8 mouse cellular contexts compared by ENCODE assay signal in the genomic region with DNA sequence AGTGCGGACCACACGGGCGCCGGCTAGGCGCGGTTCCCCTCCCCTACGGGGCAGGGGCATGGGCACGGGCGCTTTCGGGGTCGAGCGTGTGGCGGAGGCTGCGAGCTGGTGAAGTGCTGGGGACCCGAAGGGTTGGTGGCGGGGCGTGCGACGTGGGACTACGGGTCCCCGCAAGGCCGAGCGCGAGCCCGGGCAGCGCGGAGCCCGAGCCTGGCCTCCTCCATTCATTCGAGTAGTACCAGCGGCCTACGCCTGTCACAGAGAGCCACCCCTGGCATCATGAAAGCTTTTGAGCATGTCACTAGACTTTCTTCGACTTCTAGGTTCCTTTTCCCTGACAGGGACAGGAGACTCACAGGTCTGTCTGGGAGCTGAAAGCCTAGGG. TPM values are rescaled to one million over a fixed set of nuclear protein-coding genes. Genes with fewer than 3 reads are reported as not detected.
DNase-seq lines count a peak whose midpoint lies in the region; ATAC-seq and TF ChIP-seq lines count a peak whose summit lies in the region.

A gene (minus strand): TSS at position 134 of the 385 bp plus-strand sequence.

- peaks cover 5% of the 10 kb centered on the region for H3K36me3 ChIP-seq in heart, embryonic 11.5 days (ENCODE audit: control insufficient read depth, insufficient read depth, low read length)
- peaks cover 7% of the 10 kb centered on the region; the same call in 1 of the 2 replicates for H3K36me3 ChIP-seq in thymus, adult 2 months (ENCODE audit: control insufficient read depth, insufficient read depth, low read length)
- H3K36me3 ChIP-seq in forebrain, embryonic 12.5 days (replicated peaks), result peaks cover 25% of the 10 kb centered on the region
- H3K36me3 ChIP-seq in neural tube, embryonic 13.5 days, result peaks cover 22% of the 10 kb centered on the region

- H3K27me3 ChIP-seq in heart, embryonic 11.5 days (ENCODE audit: control insufficient read depth, insufficient read depth, low read length), result no peaks in the 10 kb centered on the region
- H3K27me3 ChIP-seq in thymus, adult 2 months (ENCODE audit: control insufficient read depth, insufficient read depth, low read length), result no peaks in the 10 kb centered on the region
- H3K27me3 ChIP-seq in forebrain, embryonic 12.5 days, result no peaks in the 10 kb centered on the region
- H3K27me3 ChIP-seq in neural tube, embryonic 13.5 days, result no peaks in the 10 kb centered on the region

- peak within 1 kb of the TSS; percentile 98 for H3K9ac ChIP-seq in heart, embryonic 11.5 days (ENCODE audit: low read depth, low read length)
- peak within 1 kb of the TSS; percentile 94 for H3K9ac ChIP-seq in forebrain, embryonic 12.5 days
- peak within 1 kb of the TSS; percentile 94 for H3K9ac ChIP-seq in neural tube, embryonic 13.5 days

- peak within 1 kb of the TSS; percentile 100 for H3K4me3 ChIP-seq in heart, embryonic 11.5 days (ENCODE audit: low read depth, low read length)
- H3K4me3 ChIP-seq in thymus, adult 2 months (ENCODE audit: control insufficient read depth, insufficient read depth, low read length), result peak within 1 kb of the TSS; percentile 83
- H3K4me3 ChIP-seq in forebrain, embryonic 12.5 days (replicated peaks), result peak within 1 kb of the TSS; percentile 98
- H3K4me3 ChIP-seq in neural tube, embryonic 13.5 days, result peak within 1 kb of the TSS; percentile 98

- no peak for TF ChIP-seq POLR2A in thymus, adult 2 months (IDR thresholded peaks at IDR 0.05; ENCODE audit: control insufficient read depth, extremely low read depth, insufficient read depth, low read length, poor library complexity)

- H3K9me3 ChIP-seq in heart, embryonic 11.5 days (replicated peaks; ENCODE audit: control insufficient read depth, low read length), result no peaks in the 10 kb centered on the region
- no peaks in the 10 kb centered on the region for H3K9me3 ChIP-seq in forebrain, embryonic 12.5 days
- no peaks in the 10 kb centered on the region for H3K9me3 ChIP-seq in neural tube, embryonic 13.5 days

- intact Hi-C loops in heart, postnatal 36 days (cut with DNase I), result loop anchor here (2.0 kb wide), 1 partner anchor 75 kb away; a partner anchor contains a TSS
- intact Hi-C loops in left cerebral cortex, postnatal 10 days (cut with DNase I), result no loop called here

- no peak for DNase-seq in heart, postnatal 36 days
- no peak for DNase-seq in thymus, adult 2 months
- DNase-seq in thymus, postnatal 10 days (ENCODE audit: low spot score in 2 of 2), result no peak
- peak; percentile 20 to 77 for DNase-seq in left cerebral cortex, postnatal 10 days (ENCODE audit: extremely low spot score in 1 of 2, low spot score in 2 of 2)
- DNase-seq in thymus, postnatal 14 days, result no peak

- H3K27ac ChIP-seq in heart, embryonic 11.5 days (ENCODE audit: low read depth, low read length), result peak within 1 kb of the TSS; percentile 91
- H3K27ac ChIP-seq in thymus, adult 2 months (ENCODE audit: control insufficient read depth, insufficient read depth, low read length), result peak within 1 kb of the TSS; percentile 20
- H3K27ac ChIP-seq in forebrain, embryonic 12.5 days, result peak within 1 kb of the TSS; percentile 95
- peak within 1 kb of the TSS; percentile 95 for H3K27ac ChIP-seq in neural tube, embryonic 13.5 days (replicated peaks)

- ATAC-seq in heart, embryonic 11.5 days (replicated peaks; ENCODE audit: insufficient number of reproducible peaks, low FRiP score, low TSS enrichment), result peak; percentile 64
- peak; percentile 71 for ATAC-seq in forebrain, embryonic 12.5 days (ENCODE audit: low FRiP score)
- ATAC-seq in neural tube, embryonic 13.5 days (ENCODE audit: low read depth), result peak; percentile 86

- 0 out of 2 replicates have a peak, but pooled peaks have one; percentile 20 for TF ChIP-seq CTCF in thymus, adult 2 months (IDR thresholded peaks at IDR 0.05; ENCODE audit: borderline replicate concordance, control insufficient read depth, extremely low read depth, insufficient read depth, low read length, poor library complexity)

- H3K4me1 ChIP-seq in heart, embryonic 11.5 days (ENCODE audit: control insufficient read depth, insufficient read depth, low read length), result peaks cover 14% of the 10 kb centered on the region
- H3K4me1 ChIP-seq in thymus, adult 2 months (replicated peaks; ENCODE audit: control insufficient read depth, insufficient read depth, low read length), result peaks cover 2% of the 10 kb centered on the region
- peaks cover 23% of the 10 kb centered on the region for H3K4me1 ChIP-seq in forebrain, embryonic 12.5 days
- peaks cover 26% of the 10 kb centered on the region for H3K4me1 ChIP-seq in neural tube, embryonic 13.5 days (replicated peaks)

- peak within 1 kb of the TSS; percentile 79 for H3K4me2 ChIP-seq in heart, embryonic 11.5 days
- H3K4me2 ChIP-seq in forebrain, embryonic 12.5 days, result peak within 1 kb of the TSS; percentile 75
- peak within 1 kb of the TSS; percentile 90 for H3K4me2 ChIP-seq in neural tube, embryonic 13.5 days

- 0% methylated on average over 32 of the region's 32 CpGs for WGBS in heart, embryonic 11.5 days (ENCODE audit: insufficient replicate concordance)
- WGBS in thymus, adult 2 months, result under 1% methylated on average over 32 of the region's 32 CpGs
- under 1% methylated on average over 24 of the region's 32 CpGs for WGBS in forebrain, embryonic 12.5 days
- under 1% methylated on average over 32 of the region's 32 CpGs for WGBS in neural tube, embryonic 13.5 days

RNA-seq across cellular contexts. Expression of the gene that starts here (rescaled TPM):
- 0.17 and 0.21 TPM in 2 replicates for polyA plus RNA-seq in heart, embryonic 11.5 days (2014; fragmentation: Nextera tagmentation; extraction: Ambion mirVana)
- under 1 TPM in 1 of 2 experiments, not detected in 1; 0.43 TPM for total RNA-seq in heart, postnatal 36 days (2021)
- polyA plus RNA-seq in thymus, adult 2 months (2012; rRNA removed), result 1.0 and 1.1 TPM in 2 replicates
- polyA plus RNA-seq in forebrain, embryonic 12.5 days (2016; fragmentation: Nextera tagmentation; extraction: Ambion mirVana), result 0.67 and 0.88 TPM in 2 replicates
- total RNA-seq in left cerebral cortex, postnatal 10 days (2021), result under 1 TPM; 0.59 to 0.60 TPM
- 0.42 and 0.80 TPM in 2 replicates for polyA plus RNA-seq in neural tube, embryonic 13.5 days (2015; fragmentation: Nextera tagmentation; extraction: Ambion mirVana)

Comparison
In these comparisons a context has a peak if more than half of its experiments do, and no peak if none do; other contexts are left out.
1. Peak in ATAC-seq, H3K4me3 ChIP-seq, H3K27ac ChIP-seq, H3K9ac ChIP-seq and H3K4me2 ChIP-seq in heart, embryonic 11.5 days; RNA of the gene not detected or under 1 TPM.
2. Peak in ATAC-seq, H3K4me3 ChIP-seq, H3K27ac ChIP-seq, H3K9ac ChIP-seq and H3K4me2 ChIP-seq in forebrain, embryonic 12.5 days; RNA of the gene not detected or under 1 TPM.
3. Peak in DNase-seq in left cerebral cortex, postnatal 10 days; RNA of the gene not detected or under 1 TPM.
4. Peak in ATAC-seq, H3K4me3 ChIP-seq, H3K27ac ChIP-seq, H3K9ac ChIP-seq and H3K4me2 ChIP-seq in neural tube, embryonic 13.5 days; RNA of the gene not detected or under 1 TPM.
5. H3K27ac ChIP-seq: peak in every context shown above with its lines; median percentile 95 in forebrain, embryonic 12.5 days; 95 in neural tube, embryonic 13.5 days; 91 in heart, embryonic 11.5 days; 20 in thymus, adult 2 months.